Mouse (Mus musculus) forebrain, embryonic 12.5 days (tissue): ENCODE measurements at regions not wholly inside any gene's neighbourhood (a gene's known extent, or its start where the extent isn't known, plus 50 kb on each side); places are given as distances from the start of the nearest gene placed in this dataset.
"Not testable (repeated sequence)": the region's sequence is repeated elsewhere in the genome, so short reads cannot be mapped to it uniquely, and the experiment has no call there.

Source experiments
- ATAC-seq: fragments of 200-750 bp; cut with Nextera tagmentation; 2 replicates; pipeline ENCODE4 v1.8.0; 2017; ENCODE audit warnings: moderate TSS enrichment; ENCODE audit not compliant: low FRiP score
- H3K27ac ChIP-seq: fragments of 300-500 bp; sonication (generic); 2 replicates; pipeline ENCODE4 v1.5.1; 2016; ENCODE audit warnings: mild to moderate bottlenecking
- H3K27me3 ChIP-seq: fragments of 300-500 bp; sonication (generic); 2 replicates; pipeline ENCODE4 v1.6.1; 2016; ENCODE audit warnings: mild to moderate bottlenecking
- H3K36me3 ChIP-seq: fragments of 300-500 bp; sonication (generic); replicated peaks from 2 replicates; pipeline ENCODE4 v1.6.1; 2016; ENCODE audit warnings: mild to moderate bottlenecking
- H3K4me1 ChIP-seq: fragments of 300-500 bp; sonication (generic); 2 replicates; pipeline ENCODE4 v1.6.1; 2016
- H3K4me2 ChIP-seq: fragments of 300-500 bp; sonication (generic); 2 replicates; pipeline ENCODE4 v1.6.1; 2016; ENCODE audit warnings: mild to moderate bottlenecking, moderate library complexity
- H3K4me3 ChIP-seq: fragments of 300-500 bp; sonication (generic); replicated peaks from 2 replicates; pipeline ENCODE4 v1.5.1; 2016; ENCODE audit warnings: mild to moderate bottlenecking
- H3K9ac ChIP-seq: fragments of 300-500 bp; sonication (generic); 2 replicates; pipeline ENCODE4 v1.6.1; 2016; ENCODE audit warnings: mild to moderate bottlenecking
- H3K9me3 ChIP-seq: fragments of 300-500 bp; sonication (generic); 2 replicates; pipeline ENCODE4 v1.6.1; 2016
- WGBS: fragments of 180-500 bp; shearing (Covaris S2); methylation state at CpG from one replicate; pipeline ENCODE4 v1.1.7; 2016; 5-methylcytosine and 5-hydroxymethylcytosine counted together

GRCm38 (mm10) chr6:103809986-103810341, 299.6 kb downstream of the Chl1 start:
- Histone ChIP-seq H3K27ac (0 out of 2 replicates have a peak overlapping the region, but pooled peaks have one; percentile 27), H3K4me3 (peak overlapping the region; percentile 30), H3K9ac (peak overlapping the region; percentile 8; the same call in 1 of the 2 replicates), H3K36me3 (no peaks in the 10 kb centered on the region), H3K9me3 (no peaks in the 10 kb centered on the region), H3K27me3 (peaks cover 12% of the 10 kb centered on the region), H3K4me2 (peak overlapping the region; percentile 52), H3K4me1 (peaks cover 21% of the 10 kb centered on the region)
- peak; percentile 65 for ATAC-seq
- WGBS = 5% methylated on average over 7 of the region's 7 CpGs

DNA sequence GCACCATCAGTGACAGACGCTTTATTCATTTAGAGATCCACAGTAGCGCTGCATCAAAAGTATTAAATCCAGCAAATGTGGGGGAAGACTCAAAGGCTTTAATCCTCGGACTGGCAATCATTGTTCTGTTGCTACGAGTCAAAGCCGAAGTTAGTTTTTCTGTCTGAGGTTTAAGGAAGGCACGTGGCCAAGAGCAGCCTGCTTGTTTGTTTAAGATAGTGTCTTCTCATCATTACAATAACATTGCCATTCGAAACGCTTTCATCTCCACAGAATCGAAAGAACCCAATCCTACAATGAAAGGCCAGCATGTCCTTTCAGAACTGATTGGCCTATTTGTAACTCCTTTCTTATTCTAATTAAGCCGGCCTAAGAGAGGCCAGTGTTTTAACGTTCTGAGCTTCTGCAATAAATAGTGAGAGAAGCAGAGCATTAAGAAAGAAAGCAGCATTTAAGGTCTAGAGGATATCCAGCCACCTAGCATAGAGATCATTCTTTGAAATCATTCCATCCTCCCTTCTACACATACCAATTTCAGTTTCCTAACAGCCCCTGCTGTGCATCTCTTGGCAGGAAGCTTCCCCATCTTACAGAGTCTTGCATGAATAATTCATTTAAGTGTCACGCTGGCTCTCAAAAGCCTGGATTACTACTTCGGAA, 300.1 kb downstream of the Chl1 start:
- Histone ChIP-seq H3K27ac (0 out of 2 replicates have a peak overlapping the region, but pooled peaks have one; percentile 27), H3K9ac (peak overlapping the region; percentile 8; the same call in 1 of the 2 replicates), H3K9me3 (no peaks in the 10 kb centered on the region), H3K4me1 (peaks cover 21% of the 10 kb centered on the region), H3K4me3 (peak overlapping the region; percentile 30), H3K27me3 (peaks cover 15% of the 10 kb centered on the region), H3K4me2 (peak overlapping the region; percentile 52), H3K36me3 (no peaks in the 10 kb centered on the region)
- under 1% methylated on average over 13 of the region's 13 CpGs for WGBS
- peak; percentile 67 for ATAC-seq

- 68% methylated on average over 5 of the region's 5 CpGs for WGBS
Measured at GRCm38 (mm10) chr6:103816396-103816795, 306.0 kb downstream of the Chl1 start.

DNA sequence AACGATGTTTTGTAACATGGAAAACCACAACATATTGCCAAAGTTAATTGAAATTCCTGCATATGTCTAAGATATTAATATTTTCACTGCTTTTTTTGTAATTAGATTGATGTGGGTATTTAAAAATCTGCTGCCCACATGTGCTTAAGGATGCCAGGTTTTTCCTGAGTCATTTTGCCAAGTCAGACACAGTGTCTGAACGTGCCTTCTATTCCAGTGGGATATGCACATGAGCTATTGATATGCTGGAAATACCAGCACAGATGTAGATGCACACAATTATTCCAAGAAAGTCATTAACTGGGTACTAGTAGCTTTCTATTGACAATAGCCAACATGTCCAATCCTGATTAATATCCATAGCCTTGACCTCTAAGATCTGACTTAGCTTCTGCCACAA, 315.7 kb downstream of the Chl1 start:
- H3K9me3 ChIP-seq = no peaks in the 10 kb centered on the region
- H3K27ac ChIP-seq = no peak overlapping the region
- H3K36me3 ChIP-seq = no peaks in the 10 kb centered on the region
- no peaks in the 10 kb centered on the region for H3K27me3 ChIP-seq
- H3K4me1 ChIP-seq = no peaks in the 10 kb centered on the region
- ATAC-seq = no peak
- WGBS = 77% methylated on average over 2 of the region's 2 CpGs
- no peak overlapping the region for H3K4me3 ChIP-seq
- H3K4me2 ChIP-seq = no peak overlapping the region
- no peak overlapping the region for H3K9ac ChIP-seq

More at GRCm38 (mm10) chr6:103816396-103816795, 306.0 kb downstream of the Chl1 start:
- H3K4me1 ChIP-seq, H3K4me3 ChIP-seq, H3K9ac ChIP-seq, H3K27ac ChIP-seq, H3K9me3 ChIP-seq, H3K36me3 ChIP-seq, H3K27me3 ChIP-seq, ATAC-seq, H3K4me2 ChIP-seq: not testable (repeated sequence)

GRCm38 (mm10) chr6:103827623-103828022, 317.2 kb downstream of the Chl1 start:
- Histone ChIP-seq H3K27ac (no peak overlapping the region), H3K36me3 (no peaks in the 10 kb centered on the region), H3K4me3 (no peak overlapping the region), H3K4me2 (no peak overlapping the region), H3K27me3 (no peaks in the 10 kb centered on the region), H3K4me1 (no peaks in the 10 kb centered on the region), H3K9me3 (no peaks in the 10 kb centered on the region), H3K9ac (no peak overlapping the region)
- WGBS = 97% methylated on average over 3 of the region's 3 CpGs
- ATAC-seq = no peak

DNA sequence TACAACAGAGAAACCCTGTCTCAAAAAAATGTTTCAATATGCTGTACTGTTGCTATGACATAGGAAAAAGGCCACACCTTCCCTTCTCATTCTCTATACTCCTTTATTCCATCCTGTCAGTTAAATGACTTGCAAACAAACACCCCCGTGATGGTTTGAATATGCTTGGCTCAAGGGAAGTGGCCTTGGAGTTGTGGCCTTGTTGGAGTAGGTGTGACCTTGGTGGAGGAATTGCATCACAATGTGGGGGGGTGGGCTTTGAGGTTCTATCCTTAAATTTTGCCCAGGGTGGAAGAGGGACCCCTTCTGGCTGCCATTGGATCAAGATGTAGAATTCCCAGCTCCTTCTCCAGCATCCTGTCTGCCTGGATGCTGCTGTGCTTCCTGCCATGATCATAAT, 318.5 kb downstream of the Chl1 start:
- Histone ChIP-seq H3K27ac (no peak overlapping the region), H3K4me3 (no peak overlapping the region), H3K27me3 (no peaks in the 10 kb centered on the region), H3K4me2 (no peak overlapping the region), H3K4me1 (no peaks in the 10 kb centered on the region), H3K9ac (no peak overlapping the region), H3K36me3 (no peaks in the 10 kb centered on the region), H3K9me3 (no peaks in the 10 kb centered on the region)
- WGBS = 93% methylated on average over 1 of the region's 1 CpGs
- ATAC-seq = no peak

DNA sequence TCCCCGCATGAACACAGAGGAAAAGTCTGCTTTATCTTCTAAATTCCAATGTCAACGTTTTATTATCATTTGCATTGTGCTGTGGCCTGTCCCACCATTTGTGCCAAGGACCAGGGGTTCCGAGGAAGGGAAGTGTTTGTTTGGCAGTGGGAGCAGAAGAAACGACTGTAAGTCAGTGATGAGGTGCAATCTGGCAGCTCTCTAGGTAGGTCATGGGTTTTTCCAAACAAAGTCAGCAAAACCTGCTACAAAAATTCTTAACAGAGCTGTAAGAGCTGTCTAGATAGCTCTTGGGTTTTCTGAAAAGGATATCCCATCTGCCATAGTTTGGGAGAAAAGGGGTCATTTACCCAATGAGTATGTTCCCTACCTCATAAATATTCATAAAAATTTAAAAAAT, 321.9 kb downstream of the Chl1 start:
- H3K27me3 ChIP-seq = no peaks in the 10 kb centered on the region
- no peak overlapping the region for H3K27ac ChIP-seq
- no peak overlapping the region for H3K4me2 ChIP-seq
- H3K4me3 ChIP-seq = no peak overlapping the region
- WGBS = 80% methylated on average over 4 of the region's 4 CpGs
- no peaks in the 10 kb centered on the region for H3K9me3 ChIP-seq
- ATAC-seq = no peak
- H3K9ac ChIP-seq = no peak overlapping the region
- no peaks in the 10 kb centered on the region for H3K4me1 ChIP-seq
- no peaks in the 10 kb centered on the region for H3K36me3 ChIP-seq

GRCm38 (mm10) chr6:103832808-103833207, 322.4 kb downstream of the Chl1 start:
- no peak for ATAC-seq
- H3K27me3 ChIP-seq = no peaks in the 10 kb centered on the region
- no peaks in the 10 kb centered on the region for H3K36me3 ChIP-seq
- H3K27ac ChIP-seq = no peak overlapping the region
- no peaks in the 10 kb centered on the region for H3K4me1 ChIP-seq
- H3K4me3 ChIP-seq = no peak overlapping the region
- 83% methylated on average over 9 of the region's 9 CpGs for WGBS
- H3K4me2 ChIP-seq = no peak overlapping the region
- no peaks in the 10 kb centered on the region for H3K9me3 ChIP-seq
- H3K9ac ChIP-seq = no peak overlapping the region

DNA sequence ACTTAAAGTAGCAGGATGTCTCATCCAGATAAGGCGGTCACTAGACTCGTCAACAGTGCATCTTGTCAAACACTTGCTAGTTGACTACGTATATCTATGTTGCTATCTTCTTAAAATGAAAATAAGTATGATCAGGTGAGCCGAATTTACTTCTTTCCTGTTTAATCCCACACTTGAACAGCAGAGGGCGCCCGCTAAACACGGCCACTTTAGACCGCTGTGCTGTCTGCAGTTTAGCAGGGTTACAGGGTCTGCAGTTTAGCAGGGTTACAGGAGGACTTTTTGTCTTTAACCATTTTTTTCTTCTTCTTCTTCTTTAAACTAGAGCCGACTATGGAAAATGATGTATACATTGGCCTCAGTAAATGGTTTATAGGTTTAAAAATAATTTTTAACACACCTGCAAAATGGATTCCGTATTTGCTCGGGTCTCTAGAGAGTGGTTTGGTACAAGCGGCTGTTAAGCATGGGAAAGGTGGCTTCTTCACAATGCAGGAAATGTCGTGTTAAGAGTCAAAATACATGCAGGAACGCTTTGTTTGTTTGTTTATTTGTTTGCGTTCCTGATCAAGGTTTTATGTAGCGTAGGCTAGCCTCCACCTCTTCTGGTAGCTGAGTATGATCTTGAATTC, 323.2 kb downstream of the Chl1 start:
- H3K4me3 ChIP-seq = no peak overlapping the region
- no peaks in the 10 kb centered on the region for H3K9me3 ChIP-seq
- H3K9ac ChIP-seq = no peak overlapping the region
- H3K27me3 ChIP-seq = no peaks in the 10 kb centered on the region
- 54% methylated on average over 16 of the region's 16 CpGs for WGBS
- ATAC-seq = peak; percentile 77
- no peaks in the 10 kb centered on the region for H3K36me3 ChIP-seq
- H3K4me2 ChIP-seq = no peak overlapping the region
- no peak overlapping the region for H3K27ac ChIP-seq
- H3K4me1 ChIP-seq = no peaks in the 10 kb centered on the region

DNA sequence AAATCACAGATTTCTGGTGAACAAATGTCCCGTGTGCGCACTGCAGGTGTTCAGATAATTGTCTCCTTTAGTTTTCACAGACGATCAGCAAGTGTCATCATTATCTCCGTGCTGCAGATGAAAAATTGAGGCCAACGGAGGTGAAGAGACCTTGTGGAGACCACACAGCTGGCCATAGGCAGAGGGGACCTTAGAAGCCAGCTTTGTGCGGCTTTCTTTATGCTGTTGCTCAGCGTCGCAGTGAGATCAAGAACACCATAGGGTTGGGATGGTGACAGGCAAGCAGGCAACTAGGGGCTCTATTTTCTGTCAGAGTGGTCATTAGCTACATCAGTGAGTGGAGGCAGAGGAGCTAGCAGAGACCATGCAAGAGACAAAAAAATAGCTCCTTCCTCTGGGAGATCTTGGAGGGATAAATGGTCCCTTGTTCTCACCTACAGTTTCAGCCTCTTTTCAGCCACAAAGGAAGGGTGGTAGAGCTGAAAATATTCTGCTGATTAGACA, 324.4 kb downstream of the Chl1 start:
- H3K4me1 ChIP-seq = no peaks in the 10 kb centered on the region
- no peak for ATAC-seq
- whole genome bisulfite sequencing = 84% methylated on average over 8 of the region's 8 CpGs
- no peak overlapping the region for H3K4me2 ChIP-seq
- no peaks in the 10 kb centered on the region for H3K27me3 ChIP-seq
- H3K36me3 ChIP-seq = no peaks in the 10 kb centered on the region
- H3K27ac ChIP-seq = no peak overlapping the region
- H3K4me3 ChIP-seq = no peak overlapping the region
- H3K9ac ChIP-seq = no peak overlapping the region
- H3K9me3 ChIP-seq = no peaks in the 10 kb centered on the region

DNA sequence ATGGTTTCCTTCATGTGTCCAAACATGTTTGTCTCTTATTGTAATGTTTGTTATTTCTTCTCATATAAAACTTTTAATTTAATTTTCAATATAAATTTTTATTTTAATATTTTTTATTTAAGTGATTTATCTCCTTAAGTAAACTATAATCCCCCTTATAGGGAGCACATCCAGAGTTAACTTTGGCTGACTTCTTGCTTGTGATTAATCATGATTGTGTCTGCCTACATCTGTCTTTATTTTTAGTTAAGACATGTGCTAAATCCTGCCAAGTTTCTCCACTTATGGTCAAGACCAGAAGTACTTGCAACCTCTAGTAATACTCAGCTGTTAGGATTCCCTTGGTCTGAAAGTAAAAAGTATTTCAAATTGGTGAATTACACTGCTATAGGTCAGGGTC, 349.4 kb downstream of the Chl1 start:
- H3K36me3 ChIP-seq = no peaks in the 10 kb centered on the region
- H3K9ac ChIP-seq = no peak overlapping the region
- H3K27me3 ChIP-seq = no peaks in the 10 kb centered on the region
- H3K4me2 ChIP-seq = no peak overlapping the region
- H3K4me1 ChIP-seq = no peaks in the 10 kb centered on the region
- H3K4me3 ChIP-seq = no peak overlapping the region
- no peak overlapping the region for H3K27ac ChIP-seq
- ATAC-seq = no peak
- H3K9me3 ChIP-seq = no peaks in the 10 kb centered on the region

DNA sequence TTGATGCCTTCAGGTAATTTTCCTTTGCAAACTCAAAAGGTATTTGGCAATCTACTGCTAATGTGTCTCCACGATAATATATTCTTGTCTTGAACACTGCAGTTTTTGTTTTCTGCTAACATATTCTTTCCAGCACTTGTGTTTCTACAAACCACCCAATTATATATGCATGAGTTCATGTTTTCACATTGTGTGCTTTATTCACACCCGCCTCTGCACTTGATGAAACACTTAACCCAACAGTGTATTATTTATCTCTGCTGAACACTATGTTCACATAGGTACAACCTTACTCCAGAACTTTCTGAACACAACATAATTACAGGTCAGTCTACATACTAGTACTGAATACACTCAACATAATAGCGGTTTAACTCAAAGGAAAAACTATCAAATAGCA, 383.1 kb downstream of the Chl1 start:
- Histone ChIP-seq H3K4me3 (no peak overlapping the region), H3K27ac (no peak overlapping the region), H3K27me3 (no peaks in the 10 kb centered on the region), H3K4me2 (no peak overlapping the region), H3K9me3 (no peaks in the 10 kb centered on the region), H3K36me3 (no peaks in the 10 kb centered on the region), H3K9ac (no peak overlapping the region), H3K4me1 (no peaks in the 10 kb centered on the region)
- ATAC-seq = peak; percentile 17; the same call in 1 of the 2 replicates
- WGBS = 44% methylated on average over 3 of the region's 3 CpGs

DNA sequence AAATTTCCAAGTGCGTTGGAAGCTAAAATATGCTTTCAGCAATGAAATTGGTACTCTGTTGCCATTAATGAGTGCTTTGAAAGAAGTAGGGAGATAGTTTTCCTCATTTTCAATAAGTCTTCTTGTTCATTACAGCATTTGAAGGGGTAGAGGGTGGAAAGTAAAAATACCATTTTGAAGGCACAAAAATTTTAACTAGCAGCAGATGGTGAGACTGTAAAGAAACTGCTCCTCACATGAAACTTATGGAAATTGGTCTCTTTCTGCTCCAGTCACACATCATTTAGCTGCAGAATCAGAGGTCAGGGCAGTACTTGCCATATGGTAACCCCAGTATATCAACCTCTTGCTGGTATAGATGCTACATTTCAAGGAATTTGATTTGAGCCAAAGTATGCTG, 414.1 kb downstream of the Chl1 start:
- 93% methylated on average over 1 of the region's 1 CpGs for WGBS
- H3K36me3 ChIP-seq = no peaks in the 10 kb centered on the region
- no peak for ATAC-seq

More for the DNA sequence above, 414.1 kb downstream of the Chl1 start:
- Histone ChIP-seq H3K9me3 (no peaks in the 10 kb centered on the region), H3K27ac (no peak overlapping the region), H3K9ac (no peak overlapping the region), H3K4me3 (no peak overlapping the region), H3K4me1 (no peaks in the 10 kb centered on the region), H3K27me3 (no peaks in the 10 kb centered on the region), H3K4me2 (no peak overlapping the region)
